Mouse (Mus musculus) intestine, embryonic 15.5 days (tissue): Measurements from ENCODE around the gene Mms19. TPM values are rescaled to one million over a fixed set of nuclear protein-coding genes. Genes with fewer than 3 reads are reported as not detected.

Experiments used
- ATAC-seq: fragments of 200-750 bp; cut with Nextera tagmentation; 2 replicates; pipeline ENCODE4 v1.8.0; 2017; ENCODE audit warnings: moderate TSS enrichment, moderate library complexity
- H3K27ac ChIP-seq: fragments of 300-500 bp; sonication (generic); 2 replicates; pipeline ENCODE4 v1.5.1; 2015; ENCODE audit warnings: mild to moderate bottlenecking, inconsistent platforms
- H3K27me3 ChIP-seq: fragments of 300-500 bp; sonication (generic); replicated peaks from 2 replicates; pipeline ENCODE4 v1.6.1; 2015; ENCODE audit warnings: inconsistent platforms
- H3K36me3 ChIP-seq: fragments of 300-500 bp; sonication (generic); 2 replicates; pipeline ENCODE4 v1.6.1; 2015; ENCODE audit warnings: inconsistent platforms
- H3K4me1 ChIP-seq: fragments of 300-500 bp; sonication (generic); replicated peaks from 2 replicates; pipeline ENCODE4 v1.6.1; 2015; ENCODE audit warnings: inconsistent platforms
- H3K4me2 ChIP-seq: fragments of 300-500 bp; sonication (generic); replicated peaks from 2 replicates; pipeline ENCODE4 v1.6.1; 2015; ENCODE audit warnings: mild to moderate bottlenecking, inconsistent platforms
- H3K4me3 ChIP-seq: fragments of 300-500 bp; sonication (generic); replicated peaks from 2 replicates; pipeline ENCODE4 v1.5.1; 2015; ENCODE audit warnings: inconsistent platforms
- H3K9ac ChIP-seq: fragments of 300-500 bp; sonication (generic); 2 replicates; pipeline ENCODE4 v1.6.1; 2015; ENCODE audit warnings: inconsistent platforms
- H3K9me3 ChIP-seq: fragments of 300-500 bp; sonication (generic); 2 replicates; pipeline ENCODE4 v1.6.1; 2016; ENCODE audit warnings: inconsistent platforms
- WGBS: fragments of 180-500 bp; shearing (Covaris S2); methylation state at CpG from one replicate; pipeline ENCODE4 v1.1.7; 2015; 5-methylcytosine and 5-hydroxymethylcytosine counted together
- polyA plus RNA-seq: library from polyadenylated mRNA; unstranded; fragments of >200 nt; fragmentation: Nextera tagmentation; extraction: Ambion mirVana; gene quantifications from 2 replicates; pipeline ENCODE4 v1.2.1, GENCODE M21; 2015

The Mms19 gene
- polyA plus RNA-seq, 1 experiment from 2014 or later = 26.5 TPM

DNA sequence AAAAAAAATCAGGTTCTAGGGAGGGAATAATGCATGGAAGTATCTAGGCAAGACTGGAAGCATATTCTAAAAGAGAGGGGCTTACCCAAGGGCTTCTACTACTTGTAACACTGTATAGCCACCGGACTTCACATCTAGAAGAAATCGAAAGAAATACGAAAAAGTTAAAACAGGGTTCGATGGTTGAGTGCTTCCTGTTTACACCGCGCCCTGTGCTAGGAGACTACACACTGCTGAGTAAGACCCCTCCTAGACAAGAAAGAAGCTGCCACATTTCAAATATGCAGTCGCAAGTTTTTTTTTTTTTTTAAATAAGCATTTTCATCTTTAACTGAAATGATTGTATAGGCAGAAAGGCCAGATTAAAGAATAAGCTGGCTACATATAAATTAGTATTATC, 11.3 kb downstream of the Mms19 start:
- WGBS = 89% methylated on average over 7 of the region's 7 CpGs
- 0 out of 2 replicates have a peak, but pooled peaks cover 3% of the 10 kb centered on the region for H3K4me1 ChIP-seq
- H3K9me3 ChIP-seq = no peaks in the 10 kb centered on the region
- H3K27me3 ChIP-seq = no peaks in the 10 kb centered on the region
- H3K27ac ChIP-seq = no peak overlapping the region
- no peak overlapping the region for H3K9ac ChIP-seq
- H3K36me3 ChIP-seq = peaks cover 15% of the 10 kb centered on the region
- ATAC-seq = no peak
- no peak overlapping the region for H3K4me2 ChIP-seq
- no peak overlapping the region for H3K4me3 ChIP-seq

DNA sequence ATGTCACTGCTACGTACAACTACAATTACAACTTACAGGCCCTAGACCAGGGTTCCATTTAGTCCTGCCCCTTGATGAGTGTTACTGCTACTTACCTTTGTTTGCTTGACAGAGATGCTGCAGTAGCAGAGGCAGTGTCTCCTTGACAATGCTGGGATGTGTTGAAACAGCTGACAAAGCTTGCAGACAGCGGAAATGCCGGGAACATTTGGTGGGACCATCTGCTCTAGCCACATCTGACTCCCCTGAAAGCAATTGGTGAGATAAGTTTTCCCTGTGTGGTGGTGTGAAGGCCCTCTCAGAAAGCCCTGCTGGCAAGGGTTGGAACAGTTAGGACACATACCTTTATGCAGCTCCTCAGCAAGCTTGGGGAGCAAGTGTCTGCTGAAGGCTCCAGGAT, 27.4 kb downstream of the Mms19 start:
- Histone ChIP-seq H3K36me3 (peaks cover 61% of the 10 kb centered on the region), H3K4me2 (no peak overlapping the region), H3K4me1 (no peaks in the 10 kb centered on the region), H3K27me3 (no peaks in the 10 kb centered on the region), H3K9ac (no peak overlapping the region), H3K9me3 (no peaks in the 10 kb centered on the region), H3K4me3 (no peak overlapping the region), H3K27ac (no peak overlapping the region)
- no peak for ATAC-seq
- 93% methylated on average over 3 of the region's 3 CpGs for WGBS

DNA sequence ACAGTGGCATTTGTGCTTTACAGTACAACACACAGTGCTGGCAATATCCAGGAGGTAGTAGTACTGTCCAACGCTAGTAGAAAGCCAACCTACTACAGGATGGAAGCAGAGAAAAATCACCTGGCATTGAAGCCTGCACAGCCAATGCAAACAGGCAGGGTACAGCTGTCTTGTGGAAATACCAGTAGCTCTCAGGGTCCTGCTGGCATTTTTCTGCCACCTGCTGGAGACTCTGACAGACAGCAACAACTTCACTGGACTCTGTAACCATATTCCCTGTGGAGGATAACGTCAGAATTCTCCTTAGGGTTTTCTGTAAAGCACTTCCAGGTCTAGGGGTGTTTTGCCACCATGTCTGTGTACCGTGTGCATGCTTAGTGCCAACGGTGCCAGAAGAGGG, 28.7 kb downstream of the Mms19 start:
- Histone ChIP-seq H3K9me3 (no peaks in the 10 kb centered on the region), H3K27ac (no peak overlapping the region), H3K9ac (no peak overlapping the region), H3K36me3 (peaks cover 66% of the 10 kb centered on the region), H3K4me2 (no peak overlapping the region), H3K4me3 (no peak overlapping the region), H3K4me1 (no peaks in the 10 kb centered on the region), H3K27me3 (no peaks in the 10 kb centered on the region)
- no peak for ATAC-seq
- 73% methylated on average over 4 of the region's 4 CpGs for WGBS

DNA sequence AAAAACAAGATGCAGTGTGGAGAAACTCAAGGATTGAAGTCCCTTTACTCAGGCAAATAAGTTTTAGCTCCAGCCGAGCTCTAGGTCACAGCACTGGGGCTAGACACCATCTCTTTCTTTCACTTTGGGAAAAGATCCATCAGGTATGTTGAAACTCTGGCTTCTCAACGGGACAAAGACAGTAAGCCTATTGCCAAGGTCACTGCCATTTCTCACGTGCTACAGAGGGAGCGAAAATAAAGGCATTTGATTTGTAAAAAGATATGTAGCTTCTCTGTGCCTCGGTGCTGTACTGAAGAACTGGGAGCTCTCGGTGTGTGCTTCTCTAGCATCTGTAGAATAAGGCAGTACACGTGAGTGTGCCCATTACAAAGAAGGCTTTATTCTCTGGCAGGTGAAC, 37.1 kb downstream of the Mms19 start:
- Histone ChIP-seq H3K4me1 (no peaks in the 10 kb centered on the region), H3K4me3 (no peak overlapping the region), H3K36me3 (peaks cover 58% of the 10 kb centered on the region), H3K27me3 (no peaks in the 10 kb centered on the region), H3K27ac (no peak overlapping the region), H3K4me2 (no peak overlapping the region), H3K9ac (no peak overlapping the region), H3K9me3 (no peaks in the 10 kb centered on the region)
- 86% methylated on average over 7 of the region's 7 CpGs for WGBS
- no peak for ATAC-seq

DNA sequence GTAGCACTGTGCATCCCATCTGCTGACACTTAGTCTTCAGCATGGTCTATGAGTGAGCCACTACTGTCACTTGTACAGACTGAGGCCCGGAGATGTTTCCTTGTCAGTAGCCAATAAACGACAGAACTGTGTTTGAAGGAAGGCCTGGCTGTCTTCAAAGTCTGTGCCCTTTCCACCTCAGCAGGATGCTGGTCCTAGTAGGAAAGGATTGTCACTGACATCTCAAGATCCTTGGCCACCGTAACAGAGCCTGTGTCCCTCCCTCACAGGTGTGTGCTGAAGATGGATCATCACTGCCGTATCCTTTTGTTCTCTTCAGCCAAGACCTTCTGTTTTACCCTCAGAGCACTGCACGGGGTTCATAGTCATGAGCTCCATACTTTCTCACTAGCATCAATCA, 42.4 kb downstream of the Mms19 start:
- H3K27ac ChIP-seq = no peak overlapping the region
- H3K4me1 ChIP-seq = peaks cover 6% of the 10 kb centered on the region
- no peak overlapping the region for H3K4me3 ChIP-seq
- no peak for ATAC-seq
- peaks cover 36% of the 10 kb centered on the region for H3K36me3 ChIP-seq
- no peaks in the 10 kb centered on the region for H3K9me3 ChIP-seq
- H3K4me2 ChIP-seq = no peak overlapping the region
- H3K9ac ChIP-seq = no peak overlapping the region
- H3K27me3 ChIP-seq = no peaks in the 10 kb centered on the region
- WGBS = 85% methylated on average over 5 of the region's 5 CpGs

DNA sequence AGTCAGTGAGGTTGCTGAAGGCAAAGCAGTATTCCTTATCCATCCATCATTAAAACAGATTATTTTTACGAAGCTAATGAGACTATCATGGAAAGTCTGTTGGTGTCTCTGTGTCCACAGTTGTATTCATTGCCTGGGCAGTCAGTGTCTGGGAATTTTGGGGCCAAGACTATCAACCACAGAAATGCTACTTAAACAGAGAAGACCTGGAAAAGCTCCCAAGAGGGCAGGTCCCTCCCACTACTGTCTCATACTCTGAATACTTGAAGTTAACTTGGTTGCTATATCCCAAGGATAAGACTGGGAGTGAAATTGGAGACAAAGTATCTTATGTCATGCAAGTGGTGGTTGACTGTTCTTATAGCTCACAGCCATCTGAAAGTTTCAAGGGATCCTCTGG, 45.0 kb downstream of the Mms19 start:
- no peak for ATAC-seq
- no peak overlapping the region for H3K4me3 ChIP-seq
- H3K9ac ChIP-seq = no peak overlapping the region
- no peak overlapping the region for H3K27ac ChIP-seq
- no peaks in the 10 kb centered on the region for H3K9me3 ChIP-seq
- WGBS = 73% methylated on average over 1 of the region's 1 CpGs
- no peak overlapping the region for H3K4me2 ChIP-seq
- H3K36me3 ChIP-seq = peaks cover 24% of the 10 kb centered on the region
- no peaks in the 10 kb centered on the region for H3K27me3 ChIP-seq
- peaks cover 11% of the 10 kb centered on the region for H3K4me1 ChIP-seq

DNA sequence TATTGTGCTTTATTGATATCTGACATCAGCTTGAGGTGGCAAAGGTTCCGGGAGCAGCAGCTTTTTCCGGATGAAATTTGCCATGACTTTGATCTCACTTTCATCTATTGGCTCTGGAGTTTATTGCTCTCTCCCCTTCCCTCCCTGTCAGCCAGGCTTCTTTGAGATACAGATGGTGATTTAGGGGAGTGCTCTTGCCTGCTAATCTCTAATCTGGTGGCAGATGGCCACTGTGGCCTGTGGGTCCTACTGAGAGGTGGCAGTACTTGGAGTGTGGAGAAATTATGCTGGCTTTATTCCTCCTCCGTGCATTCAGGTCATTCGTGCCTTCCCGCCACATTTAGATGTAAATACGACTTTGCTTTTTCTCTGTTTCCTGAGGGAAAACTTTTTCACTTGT, 46.8 kb downstream of the Mms19 start:
- no peak for ATAC-seq
- WGBS = 25% methylated on average over 6 of the region's 6 CpGs
- no peaks in the 10 kb centered on the region for H3K9me3 ChIP-seq
- H3K27me3 ChIP-seq = no peaks in the 10 kb centered on the region
- H3K9ac ChIP-seq = peak overlapping the region; percentile 84
- H3K36me3 ChIP-seq = peaks cover 18% of the 10 kb centered on the region; the same call in 1 of the 2 replicates
- no peak overlapping the region for H3K27ac ChIP-seq
- peak overlapping the region; percentile 77 for H3K4me3 ChIP-seq
- H3K4me1 ChIP-seq = peaks cover 11% of the 10 kb centered on the region
- H3K4me2 ChIP-seq = peak overlapping the region; percentile 61

DNA sequence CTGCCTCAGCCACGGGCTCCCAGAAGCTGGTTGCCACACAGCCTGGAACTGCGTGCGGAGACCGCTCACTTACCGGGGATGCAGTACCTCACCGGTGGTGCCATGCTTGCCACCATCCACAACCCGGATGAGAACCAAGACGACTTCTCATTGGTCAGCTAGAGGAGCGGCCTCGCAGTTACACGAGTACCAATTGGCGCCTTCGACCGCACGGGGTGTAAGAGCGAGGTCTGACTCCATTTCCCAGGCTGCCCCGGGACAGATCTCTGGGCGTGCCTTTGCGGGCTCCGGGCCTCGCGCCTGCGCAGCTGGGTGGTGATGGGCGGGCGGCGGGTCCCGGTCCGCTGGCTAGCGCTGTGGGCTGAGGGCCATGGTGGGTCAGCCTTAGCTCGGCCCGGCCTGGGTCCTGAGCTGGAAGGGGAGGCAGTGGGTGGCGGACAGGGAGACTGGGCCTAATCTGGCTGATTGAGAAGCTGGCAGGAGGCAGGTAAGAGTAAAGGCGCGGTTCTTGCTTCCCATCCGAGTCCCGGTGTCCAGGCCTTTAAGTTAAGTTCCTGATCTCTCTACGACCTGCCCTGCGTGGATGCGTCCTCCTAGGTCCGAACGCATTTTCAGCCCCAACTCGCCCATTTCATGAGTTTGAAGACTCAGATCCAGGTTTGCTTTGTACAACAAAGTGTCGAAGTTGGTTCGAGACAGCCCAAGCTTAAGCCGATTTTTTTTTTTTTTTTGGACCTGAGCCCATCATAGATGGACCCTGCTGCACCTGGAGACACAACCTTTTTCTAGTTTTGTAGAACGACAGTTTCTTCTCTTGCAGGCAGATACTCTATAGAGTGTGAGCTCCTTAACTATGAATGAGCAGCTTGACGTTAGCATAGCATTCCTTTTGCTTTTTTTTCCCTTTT, 47.5 kb downstream of the Mms19 start, which contains the start of the genes Exosc1 and Zdhhc16:
Gene Exosc1 (minus strand): TSS at position 245 of the 908 bp plus-strand sequence.
Gene Zdhhc16 (plus strand): TSS at position 302 of the 908 bp plus-strand sequence.
- Histone ChIP-seq H3K27ac (0 out of 2 replicates have a peak within 1 kb of the TSS, but pooled peaks have one; percentile 44), H3K4me3 (peak within 1 kb of the TSS; percentile 77), H3K36me3 (peaks cover 14% of the 10 kb centered on the region; the same call in 1 of the 2 replicates), H3K27me3 (no peaks in the 10 kb centered on the region), H3K4me2 (peak within 1 kb of the TSS; percentile 82), H3K9ac (peak within 1 kb of the TSS; percentile 84), H3K4me1 (peaks cover 11% of the 10 kb centered on the region), H3K9me3 (no peaks in the 10 kb centered on the region)
- peak; percentile 100 for ATAC-seq
- under 1% methylated on average over 47 of the region's 47 CpGs for WGBS

DNA sequence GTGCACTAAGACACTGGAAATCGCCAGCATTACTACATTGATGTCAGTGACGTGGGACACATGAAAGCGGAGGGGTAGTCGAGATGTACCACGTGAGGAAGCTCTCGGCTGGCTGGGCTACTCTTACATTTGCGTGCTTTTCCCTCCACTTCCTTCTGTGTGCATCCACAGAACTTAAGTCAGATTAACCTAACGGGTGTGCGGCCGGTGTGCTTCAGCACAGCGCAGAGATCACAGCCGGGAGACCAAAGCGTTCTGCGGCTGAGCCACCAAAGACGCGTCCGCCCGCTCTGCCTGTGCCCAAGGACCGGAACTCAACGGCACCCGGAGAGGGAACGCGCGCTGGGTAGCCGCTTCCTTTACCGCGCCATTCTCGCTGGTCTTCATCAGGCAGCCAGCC, 48.3 kb downstream of the Mms19 start:
- ATAC-seq = peak; percentile 39

DNA sequence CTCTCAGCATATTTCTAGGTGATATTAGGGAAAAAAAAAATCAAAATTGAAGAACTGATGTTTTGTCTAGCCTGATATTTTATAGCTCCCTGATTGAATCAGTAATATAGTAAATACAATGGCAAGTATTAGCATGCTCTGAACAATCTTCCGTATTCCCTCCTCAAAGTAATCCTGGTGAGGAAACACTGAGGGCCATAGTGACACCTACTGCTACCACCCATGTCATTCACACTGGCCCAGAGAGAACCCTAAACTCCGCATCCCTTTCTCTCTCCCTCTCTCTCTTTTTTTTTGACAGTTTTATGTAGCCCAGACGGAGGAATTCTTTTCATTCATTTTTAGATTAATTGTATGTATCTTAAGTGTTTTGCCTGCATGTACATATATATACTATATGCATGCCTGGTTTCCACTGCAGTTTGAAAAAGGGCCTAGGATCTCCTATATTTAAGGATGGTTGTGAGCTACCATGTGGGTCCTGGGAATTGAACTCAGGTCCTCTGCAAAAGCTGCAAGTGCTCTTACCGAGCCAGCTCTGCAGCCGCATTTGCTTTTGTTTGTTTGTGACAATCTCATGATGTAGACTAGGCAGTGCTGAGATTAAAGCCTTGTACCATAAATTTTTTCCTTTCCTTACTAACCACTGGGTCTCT, 60.4 kb downstream of the Mms19 start:
- Histone ChIP-seq H3K27ac (no peak overlapping the region), H3K4me3 (no peak overlapping the region), H3K4me2 (no peak overlapping the region), H3K9ac (no peak overlapping the region), H3K4me1 (no peaks in the 10 kb centered on the region), H3K36me3 (peaks cover 24% of the 10 kb centered on the region), H3K27me3 (no peaks in the 10 kb centered on the region), H3K9me3 (no peaks in the 10 kb centered on the region)
- no peak for ATAC-seq
- 75% methylated on average over 5 of the region's 5 CpGs for WGBS

More for the DNA sequence above, 48.3 kb downstream of the Mms19 start:
- Histone ChIP-seq H3K27ac (0 out of 2 replicates have a peak overlapping the region, but pooled peaks have one; percentile 44), H3K9ac (peak overlapping the region; percentile 74), H3K36me3 (peaks cover 7% of the 10 kb centered on the region; the same call in 1 of the 2 replicates), H3K27me3 (no peaks in the 10 kb centered on the region), H3K9me3 (no peaks in the 10 kb centered on the region), H3K4me2 (peak overlapping the region; percentile 82), H3K4me1 (peaks cover 11% of the 10 kb centered on the region), H3K4me3 (peak overlapping the region; percentile 77)
- WGBS = under 1% methylated on average over 28 of the region's 28 CpGs

DNA sequence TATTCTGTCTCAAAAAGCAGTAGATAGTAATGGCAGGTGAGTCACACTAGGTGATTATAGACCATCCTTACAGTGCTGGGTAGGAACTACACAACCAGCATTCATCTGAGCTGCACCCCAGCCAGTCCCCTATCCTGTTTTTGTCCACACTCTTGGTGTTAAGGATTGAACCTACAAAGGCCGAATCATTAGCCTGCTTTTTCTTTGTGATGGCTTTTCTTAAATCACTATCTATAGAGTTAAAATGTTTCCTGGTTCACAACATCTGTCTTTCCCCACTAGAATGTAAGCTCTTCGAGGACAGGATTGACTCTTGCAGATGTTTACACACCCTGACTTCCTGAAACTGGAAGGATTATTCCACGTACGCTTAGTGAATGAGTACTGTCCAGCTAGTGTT, 61.5 kb downstream of the Mms19 start:
- WGBS = 69% methylated on average over 4 of the region's 4 CpGs
- H3K27me3 ChIP-seq = no peaks in the 10 kb centered on the region
- H3K9ac ChIP-seq = no peak overlapping the region
- no peak overlapping the region for H3K4me2 ChIP-seq
- H3K4me3 ChIP-seq = no peak overlapping the region
- H3K36me3 ChIP-seq = peaks cover 24% of the 10 kb centered on the region
- no peak overlapping the region for H3K27ac ChIP-seq
- ATAC-seq = 0 out of 2 replicates have a peak, but pooled peaks have one; percentile 4
- H3K4me1 ChIP-seq = no peaks in the 10 kb centered on the region
- no peaks in the 10 kb centered on the region for H3K9me3 ChIP-seq

DNA sequence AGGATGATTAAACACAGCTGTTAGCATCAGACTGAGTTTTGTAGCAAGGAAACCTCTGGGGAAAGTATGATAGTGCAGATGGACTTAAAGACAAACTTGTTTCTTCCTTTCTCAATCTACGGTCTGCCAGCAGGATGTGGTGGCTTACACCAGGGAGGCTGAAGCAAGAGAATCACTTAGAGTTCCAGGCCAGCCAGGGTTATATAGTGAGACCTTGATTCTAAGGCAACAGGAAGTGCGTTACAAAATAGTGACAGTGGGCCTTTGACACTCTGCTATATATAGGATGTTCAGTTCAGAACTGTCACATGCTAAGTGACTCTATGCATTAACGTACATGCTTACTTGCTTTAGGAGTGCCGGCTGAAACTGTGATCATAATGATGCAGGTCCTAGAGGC, 64.1 kb downstream of the Mms19 start:
- no peak for ATAC-seq
- no peak overlapping the region for H3K9ac ChIP-seq
- peaks cover 20% of the 10 kb centered on the region for H3K36me3 ChIP-seq
- peaks cover 8% of the 10 kb centered on the region for H3K4me1 ChIP-seq
- H3K27ac ChIP-seq = no peak overlapping the region
- no peaks in the 10 kb centered on the region for H3K9me3 ChIP-seq
- WGBS = 84% methylated on average over 4 of the region's 4 CpGs
- no peaks in the 10 kb centered on the region for H3K27me3 ChIP-seq
- H3K4me2 ChIP-seq = no peak overlapping the region
- no peak overlapping the region for H3K4me3 ChIP-seq
